Mouse (Mus musculus): ENCODE data around the gene Mbd5.

The Mbd5 gene

DNA sequence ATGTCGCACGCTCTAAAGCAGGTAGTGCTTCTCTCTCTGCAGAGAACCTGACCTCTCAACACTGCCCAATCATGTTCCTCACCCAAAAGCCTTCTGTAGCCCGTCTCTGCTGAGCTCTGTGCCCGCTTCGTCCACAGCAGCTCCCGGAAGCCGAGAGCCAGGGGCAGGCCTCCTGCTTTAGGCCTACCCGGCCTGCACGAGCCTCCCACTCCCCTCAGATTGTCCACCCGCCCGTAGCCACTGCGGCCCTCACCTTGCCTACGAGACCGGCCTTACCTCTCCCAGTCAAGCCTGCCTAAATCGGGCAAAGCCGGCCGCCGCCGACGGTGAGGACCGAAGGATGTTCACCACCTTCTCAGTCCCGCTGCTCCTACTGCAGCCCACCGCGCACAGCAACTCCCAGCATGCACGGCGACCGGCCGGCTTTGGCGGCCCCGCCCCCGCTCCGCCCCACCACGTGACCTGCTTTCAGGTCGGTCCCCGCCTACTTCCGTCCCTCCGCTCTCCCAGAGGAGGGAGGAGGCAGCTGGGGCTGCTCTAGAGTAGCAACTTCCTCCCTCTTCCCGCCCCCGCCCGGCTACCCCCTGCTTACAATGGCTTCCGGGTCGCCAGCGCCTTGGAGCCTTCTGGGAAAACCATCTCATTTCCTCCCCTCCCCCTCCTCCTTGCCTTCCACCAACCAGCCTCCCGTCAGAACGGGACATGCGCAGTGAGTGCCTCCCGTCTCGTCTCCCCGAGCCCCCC is at the start of gene Mbd5:
TSS of gene Mbd5 (plus strand) at position 668 of the 744 bp plus-strand sequence.
- DNase-seq: peak; percentile 100

GRCm38 (mm10) chr2:48908866-48909265 is 40.4 kb upstream of the Mbd5 start:
- DNase-seq: no peak

DNA sequence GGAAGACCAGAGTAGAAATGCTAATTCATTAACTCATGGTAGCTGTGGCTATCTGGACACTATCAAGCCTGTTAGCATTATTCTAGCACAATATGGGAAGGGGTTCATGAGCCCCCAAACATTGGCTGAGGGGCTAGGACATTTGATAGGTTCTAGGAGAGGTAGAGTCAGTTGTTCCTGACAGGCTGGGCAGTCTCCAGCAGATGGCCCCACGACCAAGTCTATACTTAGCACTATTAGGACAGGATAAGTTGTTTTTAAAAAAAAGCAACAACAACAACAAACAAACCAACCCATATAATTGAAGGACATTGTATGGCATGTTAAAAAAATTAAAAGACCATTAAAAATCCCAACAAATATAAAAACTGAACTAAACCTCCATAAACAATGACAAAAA is 35.1 kb upstream of the Mbd5 start:
- DNase-seq: peak; percentile 12 to 14

DNA sequence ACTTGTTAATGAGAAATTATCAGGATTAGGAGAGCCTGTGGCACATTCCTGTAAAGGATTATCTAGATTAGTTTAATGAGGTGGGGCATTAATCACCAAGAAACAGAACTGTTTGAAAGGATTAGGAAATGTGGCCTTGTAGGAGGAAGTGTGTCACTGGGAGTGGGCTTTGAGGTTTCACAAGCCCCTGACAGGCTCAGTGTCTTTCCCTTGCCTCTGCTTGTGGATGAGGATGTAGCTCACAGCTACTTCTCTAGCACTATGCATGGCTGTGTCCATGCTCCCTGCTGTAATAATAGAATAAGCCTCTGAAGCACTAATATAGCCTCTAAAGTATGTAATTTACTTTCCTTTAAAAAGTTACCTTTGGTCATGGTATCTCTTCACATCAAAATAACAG is 33.5 kb upstream of the Mbd5 start:
- DNase-seq: no peak

GRCm38 (mm10) chr2:48935058-48935457 is 14.2 kb upstream of the Mbd5 start:
- no peak for DNase-seq

DNA sequence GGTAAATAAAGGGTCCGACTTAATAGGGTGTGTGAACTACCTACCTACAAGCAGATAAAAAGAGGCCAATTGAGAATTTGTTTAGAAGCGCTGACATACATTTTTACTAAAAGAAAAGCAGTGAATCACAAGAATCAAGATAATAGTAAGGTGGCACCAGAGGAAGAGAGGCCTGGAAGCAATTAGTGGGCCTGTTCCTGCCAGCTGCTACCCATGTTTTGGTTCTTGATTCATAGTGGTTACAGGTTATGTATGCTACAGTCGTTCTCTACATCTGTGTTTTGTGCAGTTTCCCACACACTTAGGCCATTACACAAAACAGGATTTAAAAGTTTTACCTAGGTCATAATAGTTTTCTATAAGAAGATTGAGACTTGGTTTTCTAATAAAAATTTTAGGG is 1.5 kb upstream of the Mbd5 start:
- DNase-seq: no peak

GRCm38 (mm10) chr2:48949743-48950251 is 489 bp downstream of the Mbd5 start:
- peak; percentile 52 to 72 for DNase-seq

DNA sequence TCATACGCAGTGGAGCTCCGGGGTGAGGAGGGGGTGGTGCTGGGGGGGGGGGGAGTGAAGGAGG is 776 bp downstream of the Mbd5 start, which contains the start of gene Orc4:
TSS of gene Orc4 (minus strand) at position 26 of the 64 bp plus-strand sequence.
- no peak for DNase-seq

- no peak for DNase-seq
Measured at GRCm38 (mm10) chr2:48950316-48950880, 1.1 kb downstream of the Mbd5 start.

DNA sequence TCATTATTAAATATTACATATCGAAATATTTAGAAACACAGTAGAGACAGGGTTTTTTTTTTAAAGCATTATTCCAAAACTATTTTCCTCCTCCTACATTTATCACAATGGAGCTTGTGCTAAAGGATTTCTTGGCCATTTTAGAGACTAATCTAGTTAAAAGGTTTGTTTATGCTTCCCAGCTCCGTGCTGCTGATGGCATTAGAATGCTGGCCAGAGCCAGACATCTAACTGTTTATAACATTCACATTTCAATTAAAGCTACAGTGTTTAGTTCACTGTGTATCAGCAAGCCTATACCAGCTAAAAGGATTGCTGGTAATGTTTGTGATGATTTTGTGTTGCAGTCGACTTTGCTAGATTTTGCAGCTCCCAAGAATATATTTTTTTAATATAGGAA is 7.3 kb downstream of the Mbd5 start:
- no peak for DNase-seq

- DNase-seq: no peak
Measured at GRCm38 (mm10) chr2:48978920-48979319, 29.6 kb downstream of the Mbd5 start.

- DNase-seq: no peak
Measured at GRCm38 (mm10) chr2:48990322-48990721, 41.0 kb downstream of the Mbd5 start.

DNA sequence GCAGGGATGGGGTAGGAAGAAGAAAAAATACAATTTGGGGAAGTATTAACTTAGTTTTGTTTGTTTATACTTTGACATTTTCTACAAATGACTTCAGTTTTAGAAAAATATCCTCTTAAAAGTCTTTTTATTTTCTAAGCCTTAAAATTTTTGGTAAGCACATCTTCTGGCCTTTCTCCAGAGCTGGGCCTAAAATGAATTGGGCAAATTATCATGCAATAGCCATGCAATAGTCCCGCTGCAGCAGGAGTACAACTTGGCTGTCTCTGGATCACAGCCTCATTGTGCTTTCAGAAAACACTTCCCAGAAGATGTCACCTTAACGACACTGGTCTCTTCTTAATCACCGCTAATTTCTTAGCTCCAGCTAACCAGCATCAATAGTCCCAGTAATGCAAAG is 91.2 kb downstream of the Mbd5 start:
- no peak for DNase-seq

- no peak for DNase-seq
Measured at GRCm38 (mm10) chr2:49050030-49050429, 100.7 kb downstream of the Mbd5 start.

GRCm38 (mm10) chr2:49067886-49068285 is 118.6 kb downstream of the Mbd5 start:
- DNase-seq: no peak

GRCm38 (mm10) chr2:49084966-49085365 is 135.7 kb downstream of the Mbd5 start:
- no peak for DNase-seq

GRCm38 (mm10) chr2:49090771-49091170 is 141.5 kb downstream of the Mbd5 start:
- DNase-seq: no peak

DNA sequence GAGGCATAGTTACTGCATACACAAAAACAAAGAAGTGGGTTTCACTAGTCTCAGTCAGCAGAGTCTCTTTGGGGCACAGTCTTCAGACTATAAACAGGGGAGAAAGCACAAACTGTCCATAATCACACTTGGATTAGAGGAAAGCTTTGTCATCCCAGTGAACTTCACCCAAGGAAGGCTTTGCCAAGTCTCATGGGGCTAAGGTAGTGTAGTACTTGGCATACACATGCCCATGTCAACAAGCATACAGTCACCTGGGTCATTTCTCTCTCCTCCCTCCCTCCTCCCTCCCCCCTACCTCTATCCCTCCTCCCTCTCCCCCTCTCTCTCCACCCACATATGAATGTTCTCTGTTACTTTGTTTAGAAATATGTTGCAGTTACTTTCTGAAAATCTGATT is 147.5 kb downstream of the Mbd5 start:
- DNase-seq: no peak

DNA sequence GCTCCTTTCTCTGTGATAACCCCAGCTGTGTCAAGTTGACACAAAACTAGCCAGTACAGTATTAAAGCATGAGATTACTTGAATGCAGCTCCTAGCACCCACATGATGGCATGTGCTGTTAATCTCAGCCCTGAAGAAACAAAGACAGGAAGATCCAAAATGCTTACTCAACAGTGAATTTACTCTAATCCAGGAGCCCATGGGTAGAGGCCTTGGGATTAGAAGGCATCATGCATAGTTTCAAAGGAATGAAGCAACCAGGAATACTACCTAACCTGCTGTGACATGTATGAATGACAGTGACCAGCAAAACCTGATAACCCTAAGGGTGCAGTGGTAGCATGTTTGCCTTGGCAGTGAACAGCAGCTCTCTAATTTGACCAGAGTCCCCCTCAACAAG is 159.6 kb downstream of the Mbd5 start:
- DNase-seq: no peak

GRCm38 (mm10) chr2:49119875-49120274 is 170.6 kb downstream of the Mbd5 start:
- no peak for DNase-seq

GRCm38 (mm10) chr2:49121603-49122002 is 172.3 kb downstream of the Mbd5 start:
- no peak for DNase-seq

DNA sequence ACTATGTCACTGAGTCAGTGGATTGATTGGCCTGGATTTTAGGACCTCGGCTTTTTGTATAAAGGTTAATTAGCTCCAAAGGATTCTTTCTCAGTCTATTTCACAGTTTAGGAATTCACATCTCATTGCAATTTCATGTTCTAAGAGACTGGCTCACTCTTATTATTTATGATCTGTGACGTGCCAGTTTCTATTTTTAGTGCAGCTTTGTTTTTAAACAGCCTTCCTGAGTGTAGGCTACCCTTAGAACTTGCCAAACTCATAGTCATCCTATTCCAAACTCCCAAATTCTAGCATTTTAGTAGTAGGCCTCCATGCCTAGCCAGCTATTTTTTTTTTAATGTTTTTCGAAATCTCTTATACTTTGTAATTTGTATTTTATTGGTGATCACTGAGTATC is 192.9 kb downstream of the Mbd5 start:
- DNase-seq: no peak

DNA sequence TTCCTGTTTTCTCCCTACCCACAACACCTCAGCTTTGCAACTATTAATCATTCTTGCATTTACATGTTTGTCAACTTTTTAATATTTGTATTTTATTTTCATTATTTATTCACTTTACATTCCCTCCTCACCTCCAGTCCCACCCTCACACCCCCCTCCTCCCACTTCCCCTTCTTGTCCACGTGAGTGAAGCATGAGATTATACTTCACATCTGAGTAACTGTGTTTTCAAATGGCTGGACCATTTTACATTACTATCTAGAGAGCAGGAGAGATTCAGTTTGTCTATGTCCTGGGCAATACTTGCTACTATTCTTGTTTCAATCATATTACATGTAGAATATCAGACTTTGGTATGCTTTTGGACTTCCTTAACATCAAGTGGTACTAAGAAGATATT is 204.3 kb downstream of the Mbd5 start:
- no peak for DNase-seq

GRCm38 (mm10) chr2:49160232-49160947 is 211.1 kb downstream of the Mbd5 start:
- no peak for DNase-seq

DNA sequence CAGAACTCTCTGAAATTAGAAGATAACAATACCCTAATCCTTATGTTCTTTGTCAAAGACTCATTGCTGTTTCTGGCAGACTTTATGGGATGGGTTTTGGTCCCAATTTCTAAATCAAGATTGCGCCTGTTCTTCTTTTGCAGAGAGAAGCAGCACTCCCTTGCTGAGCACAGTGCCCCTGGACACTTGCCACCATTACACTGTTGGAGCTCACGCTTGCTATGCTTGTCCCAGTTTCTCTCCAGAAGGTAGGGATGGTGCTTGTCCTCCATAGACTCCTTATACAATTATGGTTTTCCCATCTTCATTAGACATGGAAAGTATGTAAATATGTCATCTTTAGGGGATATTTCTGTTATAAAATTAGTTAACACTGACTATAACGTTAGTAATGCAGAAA is 220.5 kb downstream of the Mbd5 start:
- DNase-seq: no peak
